Mouse (Mus musculus) right cerebral cortex, postnatal 25 days (tissue): ENCODE measurements around the gene Hand2.

Source experiments
- DNase-seq: peaks from one replicate; pipeline ENCODE4 v3.0.0; 2022

The Hand2 gene

DNA sequence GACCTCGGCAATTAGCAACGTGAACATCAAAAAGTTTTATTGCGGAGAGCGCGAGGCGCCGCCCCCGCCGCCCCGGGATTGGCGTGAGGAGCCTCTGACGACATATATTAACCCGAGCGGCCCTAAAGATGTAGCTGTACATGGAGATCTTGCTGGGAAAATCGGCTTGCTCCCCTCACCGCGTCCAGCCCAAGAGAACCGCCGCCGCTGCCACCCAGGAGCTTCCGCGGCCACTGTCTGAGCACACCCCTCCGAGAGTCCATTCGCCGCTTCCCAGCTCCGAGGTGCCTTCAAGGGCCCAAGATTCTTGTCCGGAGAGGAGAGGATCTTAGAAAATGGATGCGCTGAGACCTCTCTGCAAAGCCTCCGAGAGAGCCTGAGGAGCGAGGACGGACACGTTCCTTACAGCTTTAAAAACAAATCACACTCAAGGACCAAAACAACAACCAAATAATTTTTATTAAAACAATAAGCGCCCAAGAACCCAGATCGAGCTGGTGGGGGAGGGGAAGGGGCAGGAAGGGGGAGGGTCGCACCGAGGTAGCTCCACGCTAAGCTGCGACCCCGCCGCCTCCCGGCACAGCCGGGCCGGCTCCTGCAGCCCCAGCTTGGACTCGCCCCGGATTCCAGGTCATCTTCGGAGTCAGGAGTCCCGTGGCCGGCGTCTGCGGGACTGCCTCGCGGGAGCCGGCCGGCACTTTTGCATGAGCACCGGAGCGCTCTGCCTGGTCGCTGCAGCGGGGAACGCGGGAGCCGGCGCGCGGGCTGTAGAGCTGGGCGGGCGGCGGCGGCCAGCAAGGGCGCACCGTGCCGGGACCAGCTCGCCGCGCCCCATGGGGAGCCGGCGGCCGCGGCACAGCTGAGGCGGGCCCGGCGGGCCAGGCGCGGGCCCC, at the start of gene Hand2:
Hand2 (plus strand) TSS at position 133 of the 893 bp plus-strand sequence.
- no peak for DNase-seq

DNA sequence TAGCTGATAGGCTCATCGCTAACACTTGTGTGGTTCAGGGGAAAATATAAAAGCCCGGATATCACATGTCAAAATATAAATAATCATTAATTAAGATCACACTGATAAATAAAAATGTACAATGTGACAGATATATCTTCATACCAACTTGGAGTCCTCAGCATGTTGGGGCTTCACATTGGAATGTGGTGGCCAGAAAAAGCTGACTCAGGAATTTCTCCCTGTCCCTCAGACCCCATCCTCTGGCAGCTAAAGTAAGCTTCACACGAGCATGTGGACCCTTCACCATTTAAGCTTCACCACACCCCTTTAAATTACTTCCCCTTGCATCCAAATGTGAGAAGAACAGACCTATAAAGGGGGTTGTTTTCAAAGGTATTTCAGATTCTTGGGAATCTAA, 47.7 kb upstream of the Hand2 start:
- no peak for DNase-seq

DNA sequence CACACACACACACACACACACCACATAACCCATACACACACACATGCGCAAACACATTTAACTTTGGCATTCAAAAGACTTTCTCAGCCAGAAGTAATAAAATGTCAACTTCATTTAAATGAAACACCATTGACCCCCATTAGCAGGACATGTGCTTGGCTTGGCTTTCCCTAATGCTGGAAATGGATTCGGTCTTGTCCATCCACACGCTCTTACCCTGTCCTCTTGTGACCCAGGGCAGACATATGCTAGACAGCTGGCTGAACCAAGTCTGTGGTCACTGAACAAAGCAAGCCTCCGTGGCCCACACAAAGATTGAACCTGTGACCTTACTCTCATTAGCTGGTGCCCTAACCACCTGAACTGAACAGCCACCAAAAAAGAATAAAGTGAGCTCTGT, 27.3 kb upstream of the Hand2 start:
- DNase-seq: no peak

DNA sequence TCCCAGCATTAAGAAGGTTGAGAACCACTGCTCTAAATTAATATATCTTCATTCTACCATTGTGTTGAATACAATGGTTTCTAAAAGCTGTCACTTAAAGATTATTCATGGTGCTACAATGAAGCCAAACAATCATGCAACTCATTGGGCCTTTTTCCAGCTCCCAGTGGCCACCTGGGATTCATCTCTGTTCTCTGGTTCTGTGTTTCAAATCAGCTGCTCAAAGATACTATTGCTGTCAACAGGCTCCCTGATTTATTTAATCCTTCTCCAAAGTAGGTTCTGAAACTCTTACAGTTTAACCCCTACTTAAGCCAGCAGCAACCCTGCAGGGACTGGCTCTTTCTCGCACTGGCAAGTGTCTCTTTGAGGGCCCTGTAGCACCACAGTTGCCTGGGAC, 17.3 kb upstream of the Hand2 start:
- no peak for DNase-seq

DNA sequence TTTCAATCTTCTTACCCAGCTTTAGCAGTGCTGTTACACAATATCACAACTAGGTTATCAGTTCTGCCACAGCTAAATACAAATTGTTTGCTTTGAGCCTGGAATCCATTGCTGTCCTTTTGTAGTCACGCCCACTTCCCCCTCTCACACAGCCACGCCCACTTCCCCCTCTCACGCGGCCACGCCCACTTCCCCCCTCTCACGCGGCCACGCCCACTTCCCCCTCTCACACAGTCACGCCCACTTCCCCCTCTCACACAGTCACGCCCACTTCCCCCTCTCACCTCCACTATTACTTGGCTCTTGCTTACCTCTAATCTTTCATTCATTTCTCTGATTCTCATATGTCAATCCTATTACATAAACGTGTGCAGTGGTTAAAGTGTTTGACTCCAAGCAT, 15.8 kb upstream of the Hand2 start:
- DNase-seq: no peak

DNA sequence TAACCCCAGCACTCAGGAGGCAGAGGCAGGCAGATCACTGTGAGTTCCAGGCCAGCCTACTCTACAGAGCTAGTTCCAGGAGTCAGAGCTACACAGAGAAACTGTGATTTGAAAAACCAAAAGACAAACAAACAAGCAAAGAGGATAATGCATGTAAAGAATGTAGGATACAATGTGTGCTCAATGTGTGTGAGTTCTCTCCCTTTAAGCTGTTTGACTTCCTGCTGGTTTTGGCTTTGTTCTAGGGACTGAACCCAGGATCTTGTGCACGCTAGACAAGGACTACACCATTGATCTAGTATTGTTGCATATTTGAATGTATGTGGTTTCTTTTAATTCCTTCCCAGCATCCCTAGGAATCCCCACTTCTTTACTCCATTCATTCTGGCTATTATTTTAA, 14.3 kb upstream of the Hand2 start:
- no peak for DNase-seq

DNA sequence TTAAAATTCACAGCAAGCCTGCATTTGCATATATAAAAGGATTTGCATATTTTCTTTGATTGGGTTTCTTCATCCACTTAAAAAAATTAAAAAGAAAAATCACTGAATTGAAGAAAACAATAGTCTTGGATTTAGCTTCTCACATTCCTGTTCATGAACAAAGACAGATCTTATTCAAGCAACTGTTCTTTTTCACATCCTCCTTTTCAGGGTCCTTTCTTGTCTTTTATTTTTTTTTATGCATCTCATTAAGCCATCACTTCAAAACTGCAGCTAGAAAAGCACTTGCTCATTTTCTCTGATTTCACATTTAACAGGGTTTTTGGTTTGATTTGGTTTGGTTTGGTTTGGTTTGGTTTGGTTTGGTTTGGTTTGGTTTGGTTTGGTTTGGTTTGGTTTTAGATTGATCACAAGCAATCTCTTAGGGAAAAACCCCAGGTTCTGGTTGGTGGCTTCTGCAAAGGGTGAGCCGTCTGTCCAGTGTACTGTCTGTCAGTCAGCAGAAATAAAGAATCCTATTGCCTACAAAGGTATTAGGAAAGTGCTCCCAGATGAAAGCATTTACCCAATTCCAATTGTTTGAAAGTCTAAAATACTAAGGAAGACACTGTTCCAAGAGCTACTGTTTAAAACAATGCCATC, 10.8 kb upstream of the Hand2 start:
- DNase-seq: no peak

DNA sequence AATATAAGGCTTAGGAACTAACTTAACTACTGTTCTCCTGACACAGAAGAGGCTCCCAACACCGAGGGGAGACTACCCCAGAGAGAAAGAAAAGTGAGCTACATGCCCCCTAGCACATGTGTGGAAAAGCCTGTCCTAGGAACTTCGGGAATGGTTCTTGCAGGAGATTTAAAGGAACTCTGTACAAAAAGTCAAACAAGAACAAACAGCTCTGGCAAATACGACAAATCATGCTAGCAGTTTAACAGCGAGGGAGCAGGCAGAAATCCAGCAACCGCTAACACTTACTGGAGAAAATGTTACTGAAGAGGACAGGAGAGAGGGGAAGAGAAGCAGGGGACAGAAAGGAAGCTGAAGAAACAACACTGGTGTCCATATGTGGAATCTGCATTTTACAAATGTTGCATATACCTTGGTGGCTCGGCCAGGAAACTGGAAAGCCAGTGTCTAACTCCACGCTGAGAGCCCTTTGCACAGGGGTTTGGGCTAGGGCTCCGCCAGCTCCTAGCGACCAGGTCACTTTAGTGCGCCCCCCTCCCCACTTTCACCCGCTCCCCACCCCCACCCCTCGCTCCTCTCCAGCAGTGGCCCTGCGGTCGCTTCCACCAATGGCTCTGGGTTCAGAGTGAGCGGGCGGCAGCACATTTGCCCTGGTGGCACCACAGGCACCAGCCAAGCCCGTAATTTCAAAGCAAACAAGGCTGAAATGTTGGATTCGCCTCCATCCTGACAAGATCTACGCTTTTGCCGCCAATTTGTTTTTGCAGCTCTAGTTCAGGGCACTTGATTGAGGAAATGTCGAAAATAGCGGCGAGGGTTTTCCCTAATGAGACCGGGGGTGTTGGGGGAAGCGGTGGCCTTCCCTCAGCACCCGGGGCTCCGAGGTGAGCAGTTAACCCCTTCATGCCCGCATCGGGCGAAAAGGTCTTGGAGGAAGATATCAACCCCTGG, 8.5 kb upstream of the Hand2 start:
- DNase-seq: no peak

DNA sequence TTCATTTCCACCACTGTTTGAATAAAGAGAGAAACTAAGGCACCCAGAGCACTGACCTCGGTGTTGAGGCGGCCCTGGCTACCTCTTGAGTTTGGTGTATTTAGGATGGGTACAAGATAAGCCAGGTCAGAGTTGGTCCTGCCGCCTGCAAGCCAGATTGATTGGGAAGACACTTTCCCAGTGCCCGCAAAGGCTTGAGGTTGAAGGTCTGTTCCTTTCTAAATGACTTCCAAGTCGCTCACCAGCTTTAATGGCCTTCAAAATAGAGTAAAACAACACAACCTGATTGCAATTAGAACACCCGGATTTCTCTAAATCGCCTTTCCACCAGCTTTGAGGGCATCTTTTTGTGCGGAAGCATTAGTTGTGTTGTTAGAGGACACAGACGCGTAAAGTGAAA, 7.2 kb upstream of the Hand2 start:
- no peak for DNase-seq

DNA sequence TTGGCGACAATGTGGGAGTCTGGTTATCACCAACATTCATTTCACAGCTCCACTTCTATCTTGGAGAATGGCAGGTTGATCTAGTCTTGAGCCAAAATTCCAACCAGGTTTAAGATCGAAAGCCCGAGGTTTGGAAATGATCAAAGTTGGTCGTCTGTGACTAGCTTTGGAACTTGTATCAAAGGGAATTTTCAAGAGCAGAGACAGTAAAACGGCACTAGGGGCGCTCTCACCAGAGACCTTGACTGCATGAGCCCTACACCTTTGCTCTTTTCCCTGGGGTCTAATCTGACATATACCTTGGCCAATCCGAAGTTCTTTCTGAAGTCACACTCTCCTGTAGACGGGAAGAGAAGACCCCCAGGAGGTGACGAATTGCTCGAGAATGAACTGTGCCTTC, 6.6 kb upstream of the Hand2 start:
- DNase-seq: no peak

DNA sequence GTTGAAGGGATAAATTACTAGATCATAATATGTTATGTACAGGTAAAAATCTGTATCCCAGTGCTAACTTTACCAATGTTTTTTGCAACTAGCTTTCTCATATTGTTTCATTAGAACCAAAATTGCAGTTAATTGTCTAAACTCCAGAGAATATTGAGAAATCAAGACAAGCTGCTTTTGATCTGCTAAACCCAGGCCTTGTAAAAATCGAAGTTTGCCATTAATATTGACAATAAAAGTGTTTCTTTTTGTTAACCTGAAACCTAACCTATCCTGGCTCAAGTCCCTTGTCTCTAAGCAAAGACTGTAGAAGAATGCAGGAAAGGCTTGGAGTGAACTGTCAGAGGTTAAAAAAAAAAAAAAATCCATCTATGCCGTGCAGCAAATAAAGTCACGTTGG, 5.3 kb upstream of the Hand2 start:
- DNase-seq: no peak

DNA sequence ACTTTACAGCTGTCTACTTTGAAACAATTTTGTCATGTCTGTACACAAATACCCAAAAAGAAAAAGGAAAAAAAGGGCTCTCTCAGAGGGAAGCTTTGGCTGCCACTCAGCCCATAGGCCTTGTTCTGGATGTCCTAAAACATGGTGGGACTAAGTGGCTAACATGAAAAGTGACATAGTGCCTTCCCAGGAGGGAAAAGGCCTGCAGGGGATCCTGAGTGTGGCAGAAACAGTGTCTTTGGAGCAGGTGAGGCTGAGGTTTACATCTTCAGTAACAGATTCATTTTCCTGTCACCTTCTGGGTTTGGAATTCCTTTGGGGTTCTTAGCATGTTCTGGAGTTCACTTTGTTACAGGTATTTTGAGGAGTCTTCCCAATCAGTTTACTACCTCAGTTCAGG, 3.7 kb upstream of the Hand2 start:
- no peak for DNase-seq

DNA sequence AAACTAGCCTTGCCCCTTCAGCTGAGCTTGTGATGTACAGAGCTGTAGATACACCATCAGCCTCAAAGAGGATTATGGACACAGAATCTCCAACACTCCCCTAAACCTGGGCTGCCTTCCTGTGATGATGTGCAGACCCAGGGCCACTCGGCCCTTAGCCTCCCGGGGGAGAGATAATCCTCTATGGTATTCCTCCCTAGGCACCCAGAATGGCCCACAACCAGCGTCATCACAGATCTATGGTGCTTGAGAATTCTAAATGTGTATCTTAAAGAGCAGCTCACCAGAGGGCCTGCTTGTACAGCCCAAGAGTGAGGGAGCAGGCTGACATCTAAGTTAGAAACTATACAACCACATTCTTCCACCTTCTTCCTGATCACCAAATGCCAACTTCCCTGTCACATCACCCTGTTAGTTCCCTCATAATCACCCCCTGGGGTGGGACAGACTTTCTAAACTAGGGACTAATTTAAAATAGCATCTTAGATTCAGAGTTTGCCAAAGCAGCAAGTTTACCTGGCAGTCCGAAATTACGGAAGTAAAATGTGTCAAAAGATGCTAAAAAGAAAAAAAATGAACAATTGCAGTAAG, 2.8 kb upstream of the Hand2 start:
- no peak for DNase-seq

DNA sequence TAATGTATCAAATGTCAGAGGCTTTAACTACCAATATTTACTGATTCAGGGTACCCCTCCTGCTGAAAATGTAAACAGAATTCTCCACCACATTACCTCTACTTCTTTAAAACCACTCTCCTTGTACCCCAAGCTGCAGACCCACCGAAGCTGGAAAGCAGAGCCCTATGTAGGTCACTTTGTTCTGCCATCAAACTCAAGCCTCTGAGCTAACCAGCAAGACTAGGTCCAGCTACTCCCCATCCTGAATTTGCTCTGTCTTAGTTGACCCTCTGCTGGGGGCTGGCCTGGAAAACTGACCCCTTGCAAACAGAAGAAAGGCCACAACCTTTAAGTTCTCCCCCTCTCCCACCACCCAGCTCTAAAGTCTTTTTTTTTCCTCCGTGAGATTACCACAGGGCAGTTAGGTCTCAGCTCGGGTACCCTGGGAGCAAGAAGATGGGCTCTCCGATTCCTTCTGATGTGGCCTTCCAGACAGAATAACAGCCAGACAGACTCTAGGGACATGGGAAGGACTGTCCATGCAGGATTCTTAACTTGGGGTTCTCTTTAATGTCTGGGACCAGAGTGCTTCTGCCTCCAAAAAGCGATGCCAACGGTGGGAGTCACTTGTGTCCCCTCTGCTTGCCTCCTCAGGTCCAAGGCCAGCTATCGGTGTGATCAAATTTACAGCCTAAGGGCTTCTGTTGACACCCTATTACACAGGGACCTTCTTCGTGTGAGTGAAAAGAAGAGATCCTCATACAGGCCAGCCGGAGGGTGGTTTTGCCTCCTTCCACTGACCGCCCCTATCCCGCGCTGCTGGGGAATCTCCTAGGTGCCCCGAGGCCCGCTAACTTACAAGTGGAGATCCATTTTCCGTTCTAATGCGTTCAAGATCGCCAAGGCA, 1.4 kb upstream of the Hand2 start:
- no peak for DNase-seq

DNA sequence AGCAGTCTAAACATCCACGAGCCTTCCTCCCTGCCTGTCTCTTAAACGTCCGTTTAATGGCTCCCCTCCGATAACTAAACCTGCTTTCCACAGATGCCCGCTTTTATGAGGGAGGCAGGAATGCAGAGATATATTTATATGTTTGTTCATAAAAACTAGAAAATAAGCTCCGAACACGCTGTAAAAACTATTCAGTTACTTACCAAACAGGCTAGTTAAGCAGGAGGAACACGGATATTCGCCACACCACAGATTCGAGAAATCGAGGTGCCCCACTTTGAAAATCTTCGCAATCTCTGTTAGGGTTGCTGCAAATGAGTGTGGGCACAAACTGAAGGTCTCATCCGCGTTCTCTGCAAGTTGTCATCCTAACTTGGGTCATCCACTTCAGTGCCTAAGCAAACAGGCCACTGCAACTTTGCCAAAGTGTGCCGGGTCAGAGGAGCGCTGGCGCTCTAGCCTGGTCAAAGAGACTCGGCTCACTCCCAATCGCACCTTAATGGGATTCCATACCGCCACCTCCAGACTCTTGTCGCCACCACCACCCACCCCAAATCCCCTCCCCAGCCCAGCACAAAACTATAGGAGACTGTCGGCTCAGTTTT, 700 bp upstream of the Hand2 start:
- DNase-seq: no peak

DNA sequence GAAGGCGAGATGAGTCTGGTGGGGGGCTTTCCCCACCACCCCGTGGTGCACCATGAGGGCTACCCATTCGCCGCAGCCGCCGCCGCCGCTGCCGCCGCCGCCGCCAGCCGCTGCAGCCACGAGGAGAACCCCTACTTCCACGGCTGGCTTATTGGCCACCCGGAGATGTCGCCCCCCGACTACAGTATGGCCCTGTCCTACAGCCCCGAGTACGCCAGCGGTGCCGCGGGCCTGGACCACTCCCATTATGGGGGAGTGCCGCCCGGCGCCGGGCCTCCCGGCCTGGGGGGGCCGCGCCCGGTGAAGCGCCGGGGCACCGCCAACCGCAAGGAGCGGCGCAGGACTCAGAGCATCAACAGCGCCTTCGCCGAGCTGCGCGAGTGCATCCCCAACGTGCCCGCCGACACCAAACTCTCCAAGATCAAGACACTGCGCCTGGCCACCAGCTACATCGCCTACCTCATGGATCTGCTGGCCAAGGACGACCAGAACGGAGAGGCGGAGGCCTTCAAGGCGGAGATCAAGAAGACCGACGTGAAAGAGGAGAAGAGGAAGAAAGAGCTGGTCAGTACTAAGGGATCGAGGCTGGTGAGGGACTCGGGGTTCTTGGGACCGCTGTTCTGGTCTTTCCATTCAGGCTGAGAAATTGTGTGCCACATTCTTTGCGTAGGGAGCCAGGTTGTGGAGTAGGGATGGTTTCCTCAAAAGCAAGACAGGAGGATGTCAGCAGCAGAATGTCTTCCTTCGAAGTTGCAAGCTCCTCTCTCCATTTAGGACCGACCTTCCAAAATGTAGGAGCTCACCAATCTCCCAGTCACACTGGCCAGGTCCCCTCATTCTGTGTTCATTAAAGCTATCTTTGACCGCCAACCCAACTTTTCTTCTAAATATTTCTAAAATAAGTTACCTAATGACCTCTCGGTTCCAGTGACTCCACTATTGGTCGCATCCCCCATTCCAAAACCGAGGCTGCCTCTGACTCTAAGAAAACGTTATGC, 1.4 kb downstream of the Hand2 start:
- DNase-seq: no peak

DNA sequence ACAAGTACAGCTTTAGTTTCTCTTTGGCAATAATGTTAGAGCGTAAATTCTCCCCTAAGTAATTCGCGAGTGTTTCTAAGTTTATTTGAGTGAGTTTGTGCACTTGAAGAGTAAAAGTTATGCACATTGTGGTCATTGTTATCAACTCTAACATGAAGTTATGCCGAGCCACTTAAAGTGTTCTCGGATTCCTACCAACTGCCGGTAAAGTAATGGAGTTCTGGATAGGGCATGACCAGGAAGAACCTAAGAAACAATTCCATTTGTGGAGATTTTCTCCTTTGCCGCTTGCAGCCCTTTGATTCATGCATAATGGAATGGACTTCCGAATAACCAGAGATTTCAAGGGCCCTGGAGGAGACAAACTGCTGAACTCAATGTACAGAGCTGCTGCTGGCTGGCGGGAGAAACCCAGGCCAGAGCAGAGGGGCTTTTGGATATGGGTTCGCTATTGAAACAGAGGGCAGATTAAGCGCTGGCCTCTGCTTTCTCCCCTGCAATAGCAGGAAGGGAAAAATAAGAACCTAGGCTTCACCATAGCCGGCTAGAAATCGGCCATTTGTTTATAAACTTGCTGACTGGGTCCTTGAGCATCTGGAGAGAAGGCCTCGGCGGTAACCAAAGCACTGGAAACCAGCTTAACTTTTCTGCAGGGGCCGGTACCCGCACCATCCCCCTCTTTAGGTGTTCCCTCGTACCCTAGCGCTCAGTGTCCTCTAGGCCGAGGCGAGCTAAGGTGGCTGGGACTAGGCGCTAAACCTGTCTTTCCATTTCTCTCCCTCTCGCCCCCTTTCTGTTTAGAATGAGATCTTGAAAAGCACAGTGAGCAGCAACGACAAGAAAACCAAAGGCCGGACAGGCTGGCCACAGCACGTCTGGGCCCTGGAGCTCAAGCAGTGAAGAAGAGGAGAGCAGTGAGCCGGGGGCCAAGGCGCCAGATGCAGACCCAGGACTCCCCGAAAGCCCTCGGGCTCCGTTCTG, 2.5 kb downstream of the Hand2 start:
- DNase-seq: no peak

DNA sequence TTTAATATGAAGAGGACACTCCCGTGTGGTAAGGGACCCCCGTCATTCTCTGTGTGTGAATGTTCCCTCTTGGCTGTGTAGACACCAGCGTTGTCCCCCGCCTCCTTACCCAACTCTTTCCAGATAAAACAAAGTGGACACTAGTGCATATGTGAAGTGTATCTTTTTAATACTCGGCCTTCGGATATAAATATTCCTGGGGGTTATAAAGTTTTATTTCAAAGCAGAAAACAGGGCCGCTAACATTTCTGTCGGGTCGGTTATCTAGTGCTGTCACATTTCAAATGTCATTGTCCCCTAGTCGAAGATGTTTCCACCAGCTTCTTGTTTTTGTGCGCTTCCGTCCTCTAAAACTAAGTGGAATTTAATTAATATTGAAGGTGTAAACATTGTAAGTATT, 3.3 kb downstream of the Hand2 start:
- no peak for DNase-seq

DNA sequence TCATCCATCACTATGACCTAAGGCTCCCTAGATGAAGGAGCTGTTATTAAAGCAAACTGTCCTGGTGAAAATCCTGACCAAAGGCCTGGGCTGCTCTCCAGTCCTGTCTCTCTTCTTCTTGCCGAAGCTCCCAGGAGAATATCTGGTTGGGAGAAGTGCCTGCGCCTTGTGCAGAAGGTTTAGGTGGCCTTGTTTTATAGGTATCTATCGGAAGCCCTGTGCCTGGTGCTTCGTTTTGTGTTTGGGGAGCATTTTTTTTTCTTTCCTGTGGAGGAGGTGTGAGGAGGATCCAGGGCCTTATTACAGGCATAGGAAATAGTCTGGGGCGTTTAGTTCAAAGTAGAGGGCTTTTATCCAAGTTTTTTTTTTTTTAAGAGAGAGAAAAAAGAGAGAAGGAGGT, 3.9 kb downstream of the Hand2 start:
- no peak for DNase-seq
